Mouse (Mus musculus) frontal cortex, postnatal 36 days (tissue): ENCODE results near the gene Epb41l1.

ENCODE experiments used
- DNase-seq, 2 experiments: peaks; one replicate each; pipeline ENCODE4 v3.0.0; 2022; ENCODE audit warnings: low spot score in 2 of 2

Gene Epb41l1

GRCm38 (mm10) chr2:156533160-156533559 is 112.5 kb downstream of the Epb41l1 start:
- DNase-seq = no peak

DNA sequence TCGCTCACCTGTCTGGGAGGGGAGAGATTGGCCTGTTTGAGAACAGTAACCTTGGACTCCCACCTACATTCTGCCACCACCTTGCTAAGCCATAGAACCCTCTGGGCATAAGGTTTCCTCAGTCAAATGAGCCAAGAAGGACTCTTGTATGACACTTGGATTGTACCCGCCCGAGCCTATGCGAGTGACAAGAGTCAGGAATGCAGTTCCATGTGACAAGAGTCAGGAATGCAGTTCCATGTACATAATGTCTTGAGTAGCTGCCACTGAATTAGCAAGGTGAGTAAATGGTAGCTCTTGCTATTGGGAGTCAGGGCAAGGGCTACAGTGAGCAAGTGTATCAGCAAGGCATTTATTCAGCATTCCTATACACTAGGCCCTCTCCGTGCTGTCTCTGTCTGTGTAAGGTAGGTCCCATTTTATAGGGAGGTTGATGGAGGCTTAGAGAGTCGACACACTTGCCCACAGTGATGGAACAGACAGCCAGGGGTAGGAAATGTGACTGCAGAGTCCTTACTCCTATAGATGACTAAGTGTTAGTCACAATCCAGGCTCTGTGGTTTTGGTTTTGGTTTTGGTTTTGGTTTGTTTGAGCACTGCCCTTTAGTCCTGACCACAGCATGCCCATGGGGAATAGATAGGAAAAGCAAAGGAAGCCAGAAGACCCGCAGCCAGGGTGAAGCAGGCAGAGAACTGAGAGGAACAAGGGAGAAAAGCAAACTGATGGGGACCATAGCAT is 118.3 kb downstream of the Epb41l1 start:
- DNase-seq = no peak

- no peak for DNase-seq
These were observed 120.3 kb downstream of the Epb41l1 start for GRCm38 (mm10) chr2:156540991-156541390.

DNA sequence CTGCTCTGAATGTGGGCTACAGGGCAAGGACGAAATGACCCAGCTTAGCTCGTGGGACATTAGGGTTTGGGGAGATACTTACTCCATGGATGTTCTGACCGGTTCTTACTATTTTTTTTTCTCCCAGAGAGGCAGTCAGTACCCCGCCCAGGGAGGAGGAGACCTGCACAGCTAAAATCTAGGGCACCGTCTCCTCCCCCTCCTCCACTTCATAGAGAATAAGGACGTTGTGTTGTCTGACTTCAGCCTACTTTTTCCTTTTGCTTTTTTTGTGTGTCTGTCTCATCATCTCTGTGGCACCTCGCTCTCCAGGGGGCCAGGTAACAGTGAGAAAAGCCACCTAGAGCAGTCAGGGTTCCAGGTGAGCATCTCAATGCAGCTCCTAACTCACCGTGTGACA is 121.7 kb downstream of the Epb41l1 start:
- DNase-seq = no peak

DNA sequence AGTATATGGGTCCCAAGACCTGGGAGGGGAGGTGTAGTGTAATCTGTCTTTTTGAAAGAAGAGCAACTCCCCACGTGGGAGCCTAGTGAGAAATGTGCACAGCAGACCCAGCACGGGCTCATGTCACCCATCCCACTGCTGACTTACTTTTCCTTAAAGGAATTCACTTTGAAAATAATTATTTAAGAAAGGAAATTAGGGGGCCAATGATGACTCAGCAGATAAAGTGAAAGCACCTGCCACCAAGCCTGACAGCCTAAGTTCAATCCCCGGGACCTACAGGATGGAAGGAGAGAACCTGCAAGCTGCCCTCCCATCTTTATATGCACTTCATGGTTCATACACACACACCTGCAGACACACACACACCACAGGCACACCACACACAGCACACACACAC is 123.1 kb downstream of the Epb41l1 start:
- DNase-seq = no peak

DNA sequence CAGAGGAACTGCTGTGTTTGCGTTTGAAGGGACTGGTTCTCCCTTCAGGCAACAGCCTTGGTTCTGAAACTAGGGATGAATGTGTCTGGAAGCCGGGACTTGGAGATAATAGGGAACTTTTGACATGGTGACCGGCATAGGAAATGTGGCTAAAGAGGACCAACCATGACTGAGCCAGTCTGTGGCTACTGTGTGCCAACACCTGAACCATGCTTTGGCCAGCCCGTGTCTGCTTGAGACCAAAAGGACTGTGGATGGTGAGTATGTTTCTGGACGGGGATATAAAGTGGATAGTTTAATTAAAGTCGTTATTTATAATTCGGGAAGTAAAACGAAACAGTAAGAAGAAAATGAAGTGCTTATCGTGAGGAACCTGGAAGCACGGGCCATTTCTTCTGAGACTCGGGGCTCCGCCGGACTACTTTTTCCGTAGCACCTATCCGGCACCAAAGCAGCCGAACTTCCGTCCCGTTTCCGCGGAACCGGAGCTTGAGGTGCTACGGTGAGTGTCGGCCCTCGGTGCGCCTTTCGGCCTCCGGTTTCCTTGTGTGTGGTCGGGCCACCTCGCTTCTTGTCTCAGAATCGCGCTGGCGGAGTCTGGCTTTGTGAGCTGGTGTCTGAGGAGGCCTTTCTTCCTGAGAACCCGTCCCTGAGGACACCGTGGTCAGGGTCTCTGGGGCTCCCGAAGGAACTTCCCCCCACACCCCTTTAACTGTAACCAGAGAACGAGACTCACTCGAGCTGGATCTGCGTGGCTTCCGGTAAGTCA is 126.6 kb downstream of the Epb41l1 start, which contains the start of gene Aar2:
Gene Aar2 (plus strand): TSS at position 462 of the 769 bp plus-strand sequence.
- peak; percentile 80 to 82 for DNase-seq

DNA sequence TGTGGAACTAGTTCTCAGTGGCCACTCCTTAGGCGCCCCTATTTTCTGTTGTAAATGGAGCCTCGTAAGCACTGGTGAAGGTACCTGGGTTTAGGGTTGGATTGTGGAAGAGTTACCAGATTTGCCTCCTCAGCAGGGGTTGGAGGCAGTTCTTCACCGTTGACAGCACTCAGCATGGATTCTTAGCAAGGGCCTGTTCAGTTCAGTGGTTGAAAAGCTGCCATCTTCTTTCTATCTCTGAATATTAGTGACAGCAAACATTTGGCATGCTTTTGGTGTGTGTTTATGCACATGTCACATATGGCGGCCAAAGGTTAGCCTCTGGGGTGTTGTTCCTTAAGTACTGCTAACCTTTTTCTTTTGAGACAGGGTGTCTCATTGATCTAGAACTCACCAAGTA is 131.7 kb downstream of the Epb41l1 start:
- no peak for DNase-seq

GRCm38 (mm10) chr2:156561808-156562207 is 141.1 kb downstream of the Epb41l1 start:
- no peak for DNase-seq

DNA sequence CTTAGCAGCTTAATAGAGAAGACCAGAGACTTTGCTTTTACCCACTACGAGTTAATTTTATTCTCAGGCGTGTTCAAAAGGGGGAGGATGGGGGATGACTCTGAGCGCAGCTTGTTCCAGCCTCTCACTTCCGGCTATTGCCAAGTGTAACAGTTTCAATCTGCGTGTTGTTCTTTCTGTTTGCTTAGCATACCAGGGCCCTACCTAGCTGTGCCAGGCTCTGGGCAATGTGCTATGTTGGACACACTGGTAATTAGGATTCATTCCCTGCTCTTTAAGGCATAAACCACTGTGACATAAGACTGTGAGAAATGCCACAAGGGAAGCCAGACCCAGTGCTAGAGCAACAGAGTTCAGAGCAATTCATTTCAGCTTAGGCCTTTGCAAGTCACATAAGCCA is 142.8 kb downstream of the Epb41l1 start:
- no peak for DNase-seq

- no peak for DNase-seq
These were observed 145.8 kb downstream of the Epb41l1 start for GRCm38 (mm10) chr2:156566512-156566911.

GRCm38 (mm10) chr2:156568647-156569046 is 147.9 kb downstream of the Epb41l1 start:
- no peak for DNase-seq

DNA sequence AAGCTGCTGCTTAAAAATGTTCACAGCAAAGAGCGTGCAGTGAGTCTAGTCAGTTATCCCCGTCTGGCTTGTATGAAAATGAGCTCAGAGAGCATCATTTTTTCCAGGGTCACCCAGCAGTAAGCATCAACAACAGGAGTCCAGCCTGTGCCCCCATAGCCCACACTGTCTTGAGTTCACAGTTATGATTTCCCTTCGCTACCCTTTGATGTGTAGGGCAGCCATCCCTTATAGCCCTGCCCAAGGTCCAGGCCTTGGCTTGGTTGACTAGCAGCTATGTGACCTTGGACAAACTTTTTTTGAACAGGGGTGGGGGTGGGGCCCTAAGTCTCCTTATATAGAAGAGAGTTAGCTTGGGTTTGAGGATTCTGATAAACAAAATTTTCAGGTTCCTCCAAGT is 148.6 kb downstream of the Epb41l1 start:
- no peak for DNase-seq

- DNase-seq = no peak
These were observed 150.8 kb downstream of the Epb41l1 start for GRCm38 (mm10) chr2:156571521-156571920.

DNA sequence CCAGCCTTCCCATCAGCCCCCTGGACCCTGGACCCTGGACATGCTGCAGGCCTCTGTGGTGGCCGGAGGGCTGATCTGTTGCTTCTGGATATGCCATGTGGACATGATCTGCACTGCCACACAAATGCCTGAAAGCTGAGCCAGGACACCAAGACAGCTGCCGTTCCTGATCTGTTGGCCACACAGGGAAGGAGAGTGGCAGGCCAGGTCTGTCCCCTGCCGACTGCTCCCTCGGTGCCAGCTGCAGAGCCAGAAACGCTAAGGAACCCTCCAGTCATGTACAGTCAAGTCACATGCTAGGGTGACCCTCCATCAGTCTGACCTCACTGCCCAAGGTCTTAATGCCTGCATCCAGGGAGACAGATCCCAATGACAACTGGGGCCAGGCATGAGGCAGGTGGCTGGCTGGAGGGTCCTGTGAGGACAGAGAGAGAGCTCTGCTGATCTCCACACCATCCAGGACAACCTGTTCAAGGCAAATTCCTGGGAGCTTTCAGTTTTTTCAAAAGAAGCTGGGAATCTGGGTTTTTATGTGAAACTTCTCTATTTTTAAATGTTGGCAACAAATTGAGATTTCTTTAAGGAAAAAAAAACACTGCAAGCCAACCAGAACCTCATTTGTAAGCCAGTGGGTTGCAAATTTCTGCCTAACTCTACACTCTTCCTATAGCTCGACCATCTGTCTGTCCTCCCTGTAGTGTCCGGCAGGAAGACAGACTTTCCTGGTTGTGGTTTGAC is 156.3 kb downstream of the Epb41l1 start:
- DNase-seq = no peak

DNA sequence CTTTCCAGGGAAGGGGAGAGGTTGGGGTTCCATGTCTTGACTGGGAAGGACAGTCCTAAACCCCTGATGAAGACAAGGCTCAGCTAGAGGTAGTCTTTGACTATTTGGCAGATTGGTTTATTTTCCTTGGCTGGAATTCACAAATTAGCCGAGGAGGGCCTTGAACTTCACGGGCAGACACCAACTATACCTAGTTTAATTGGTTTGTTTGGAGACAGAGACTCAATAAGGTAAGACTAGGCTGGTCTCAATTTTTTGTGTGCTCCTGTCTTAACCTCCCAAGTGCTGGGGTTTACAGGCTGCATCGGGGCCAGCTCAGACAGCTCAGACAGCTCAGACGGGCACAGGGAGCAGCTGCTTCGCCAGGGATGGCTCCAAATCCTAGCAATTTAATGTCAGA is 159.8 kb downstream of the Epb41l1 start:
- no peak for DNase-seq

DNA sequence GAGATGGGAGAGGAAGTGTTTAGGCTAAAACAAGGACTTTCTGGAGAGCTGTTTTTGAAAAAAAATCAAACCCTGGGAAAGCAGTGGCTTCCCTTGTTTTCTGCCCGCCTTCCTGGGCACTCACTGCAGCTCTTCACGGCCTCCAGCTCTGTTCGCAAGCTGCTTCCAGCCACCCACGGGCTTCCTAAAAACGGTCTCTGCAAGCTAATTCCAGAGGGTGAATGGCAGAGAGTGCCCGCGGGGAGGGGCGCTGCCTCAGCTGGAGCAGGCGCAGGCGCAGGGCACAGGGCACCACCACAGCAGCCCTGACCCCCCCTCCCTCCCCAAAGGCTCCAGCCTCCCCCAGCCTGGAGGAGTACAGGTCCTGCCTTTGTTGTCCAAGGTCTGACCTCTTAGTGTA is 160.5 kb downstream of the Epb41l1 start:
- peak; percentile 86 to 94 for DNase-seq

GRCm38 (mm10) chr2:156582887-156583286 is 162.2 kb downstream of the Epb41l1 start:
- no peak for DNase-seq

DNA sequence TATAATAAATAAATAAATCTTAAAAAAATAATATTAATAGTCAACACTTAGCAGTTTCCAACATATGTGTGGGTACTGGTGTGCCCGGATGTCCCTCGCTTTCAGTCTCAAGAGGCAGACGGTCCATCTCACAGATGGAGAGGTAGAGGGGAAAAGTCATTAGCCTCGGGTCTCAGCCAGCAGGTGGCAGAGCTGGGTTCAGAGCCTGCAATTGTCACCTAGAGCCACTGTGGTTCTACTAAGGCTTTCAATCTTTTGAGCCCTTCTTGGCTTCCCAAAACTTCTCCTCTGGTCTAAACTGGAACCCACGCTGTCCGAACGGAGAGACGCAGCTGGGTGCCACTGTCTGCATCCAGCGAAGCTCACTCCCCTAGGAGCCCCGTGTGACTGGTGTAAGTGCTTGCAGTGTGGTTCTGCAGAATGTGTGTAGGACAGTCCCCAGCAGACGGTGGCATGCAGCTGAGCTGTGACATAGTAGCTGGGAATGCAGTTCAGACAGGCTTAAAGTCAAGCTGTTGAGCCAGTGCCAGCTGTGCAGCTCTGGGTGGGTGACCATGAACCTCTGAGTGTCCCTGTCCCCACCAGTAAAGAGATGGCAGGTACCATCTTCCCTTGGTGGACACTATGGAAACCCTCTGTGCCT is 163.6 kb downstream of the Epb41l1 start:
- peak in 1 of 2 experiments; percentile 36 for DNase-seq

- peak; percentile 44 to 61 for DNase-seq
These were observed 164.2 kb downstream of the Epb41l1 start for GRCm38 (mm10) chr2:156584797-156585471.

GRCm38 (mm10) chr2:156589481-156589880 is 168.8 kb downstream of the Epb41l1 start:
- no peak for DNase-seq
